In genomic region chr12:99966116-99966770, GRCm38 (mm10) we compare ENCODE assay signal across 8 mouse cellular contexts. TPM values are rescaled to one million over a fixed set of nuclear protein-coding genes. Genes with fewer than 3 reads are reported as not detected.
DNase-seq lines count a peak whose midpoint lies in the region; ATAC-seq and TF ChIP-seq lines count a peak whose summit lies in the region.

No protein-coding gene starts in this region.

- no peak overlapping the region for H3K27ac ChIP-seq in ES-E14 (ENCODE audit: insufficient read depth, low read depth, low read length, poor library complexity, severe bottlenecking)
- no peak overlapping the region for H3K27ac ChIP-seq in heart, embryonic 14.5 days (replicated peaks in 1 of 2; ENCODE audit: control insufficient read depth in 1 of 2, insufficient read depth in 1 of 2, low read depth in 2 of 2, low read length in 2 of 2)
- no peak overlapping the region for H3K27ac ChIP-seq in liver, embryonic 15.5 days (replicated peaks)

- H3K4me1 ChIP-seq in ES-E14 (ENCODE audit: control insufficient read depth in 2 of 2, insufficient read depth in 2 of 2, low read length in 2 of 2, poor library complexity in 1 of 2) = peaks cover 0 to 8% of the 10 kb centered on the region in 2 experiments; a peak in 1 of 4 replicates
- H3K4me1 ChIP-seq in heart, embryonic 14.5 days (ENCODE audit: control insufficient read depth in 2 of 2, insufficient read depth in 2 of 2, low read length in 2 of 2) = peaks cover 0 to 23% of the 10 kb centered on the region in 2 experiments; a peak in 3 of 4 replicates
- peaks cover 12% of the 10 kb centered on the region for H3K4me1 ChIP-seq in liver, embryonic 15.5 days (replicated peaks)

- H3K9ac ChIP-seq in ES-E14 (ENCODE audit: insufficient read depth, low read depth, low read length, poor library complexity, severe bottlenecking) = peak overlapping the region; percentile 29; the same call in 1 of the 2 replicates
- H3K9ac ChIP-seq in heart, embryonic 14.5 days (ENCODE audit: low read length) = peak overlapping the region; percentile 57
- H3K9ac ChIP-seq in liver, embryonic 15.5 days = no peak overlapping the region

- peak; percentile 45 for DNase-seq in embryo, embryonic 9.5 days (ENCODE audit: extremely low spot score)
- DNase-seq in embryo, embryonic 11 days = no peak
- DNase-seq in ES-E14 (ENCODE audit: low read depth, low spot score) = no peak
- no peak for DNase-seq in adrenal gland, postnatal 14 days
- DNase-seq in cerebellum, adult 18-20 months = no peak
- DNase-seq in right cerebral cortex, postnatal 36 days (ENCODE audit: low spot score in 2 of 2) = no peak

- no peaks in the 10 kb centered on the region for H3K36me3 ChIP-seq in ES-E14 (ENCODE audit: control insufficient read depth, insufficient read depth, low read length, poor library complexity, severe bottlenecking)
- H3K36me3 ChIP-seq in heart, embryonic 14.5 days (ENCODE audit: control insufficient read depth, insufficient read depth, low read length) = no peaks in the 10 kb centered on the region
- H3K36me3 ChIP-seq in liver, embryonic 15.5 days (replicated peaks) = no peaks in the 10 kb centered on the region

- 5% methylated on average over 25 of the region's 25 CpGs for WGBS in heart, embryonic 14.5 days
- WGBS in liver, embryonic 15.5 days (ENCODE audit: insufficient replicate concordance) = 7% methylated on average over 25 of the region's 25 CpGs

- ATAC-seq in heart, embryonic 14.5 days (ENCODE audit: insufficient number of reproducible peaks, insufficient read depth, low FRiP score, low read depth) = no peak
- ATAC-seq in liver, embryonic 15.5 days (ENCODE audit: insufficient read depth) = no peak

- peak overlapping the region; percentile 95 for H3K4me2 ChIP-seq in heart, embryonic 14.5 days (ENCODE audit: low read length)
- peak overlapping the region; percentile 64 for H3K4me2 ChIP-seq in liver, embryonic 15.5 days

- peak overlapping the region; percentile 52 to 56 for H3K4me3 ChIP-seq in ES-E14 (ENCODE audit: insufficient read depth in 1 of 2, low read depth in 1 of 2, low read length in 2 of 2, poor library complexity in 1 of 2, severe bottlenecking in 1 of 2)
- peak overlapping the region; percentile 48 to 56 for H3K4me3 ChIP-seq in heart, embryonic 14.5 days (ENCODE audit: control insufficient read depth in 1 of 2, insufficient read depth in 1 of 2, low read depth in 1 of 2, low read length in 2 of 2)
- H3K4me3 ChIP-seq in liver, embryonic 15.5 days (replicated peaks) = peak overlapping the region; percentile 47

- H3K9me3 ChIP-seq in ES-E14 (ENCODE audit: control insufficient read depth, insufficient read depth, low read depth, low read length) = no peaks in the 10 kb centered on the region
- no peaks in the 10 kb centered on the region for H3K9me3 ChIP-seq in heart, embryonic 14.5 days (ENCODE audit: control insufficient read depth, low read length)
- no peaks in the 10 kb centered on the region for H3K9me3 ChIP-seq in liver, embryonic 15.5 days (replicated peaks)

- H3K27me3 ChIP-seq in heart, embryonic 14.5 days (ENCODE audit: control insufficient read depth, insufficient read depth, low read length) = peaks cover 75% of the 10 kb centered on the region
- peaks cover 80% of the 10 kb centered on the region for H3K27me3 ChIP-seq in liver, embryonic 15.5 days

- in situ Hi-C loops in ES-E14 (cut with MboI; ENCODE audit: low sequenced_read_pairs in 2 of 2, unreplicated experiment in 2 of 2) = no loop called here

TF ChIP-seq in ES-E14, 5 proteins besides CTCF, POLR2A, EP300 and RAD21:
- TF ChIP-seq HCFC1 (IDR thresholded peaks at IDR 0.05; ENCODE audit: borderline replicate concordance, insufficient read depth, low read length) (no peak), ZC3H11A (IDR thresholded peaks at IDR 0.05; ENCODE audit: borderline replicate concordance, low read depth, low read length) (no peak), ZNF384 (IDR thresholded peaks at IDR 0.05; ENCODE audit: low read depth, low read length) (no peak), CHD2 (IDR thresholded peaks at IDR 0.05; ENCODE audit: low read depth, low read length) (no peak), MAFK (IDR thresholded peaks at IDR 0.05; ENCODE audit: insufficient read depth, low read depth, low read length) (no peak)

RNA-seq across cellular contexts. Expression of gene Kcnk13, which starts 1.9 kb away (rescaled TPM):
- total RNA-seq in ES-E14 (2012; rRNA removed) = 0.16 and 0.49 TPM in 2 replicates
- polyA plus RNA-seq in heart, embryonic 14.5 days (2014; fragmentation: Nextera tagmentation; extraction: Ambion mirVana) = 0.08 and 0.31 TPM in 2 replicates
- polyA plus RNA-seq in liver, embryonic 15.5 days (2015; fragmentation: Nextera tagmentation; extraction: Ambion mirVana) = 0.79 and 1.0 TPM in 2 replicates
- 1.0 TPM in 2 replicates for total RNA-seq in adrenal gland, postnatal 14 days (2021)
